Mouse (Mus musculus) kidney, adult 2 months (tissue): ENCODE results near the gene Mettl26. TPM values are rescaled to one million over a fixed set of nuclear protein-coding genes. Genes with fewer than 3 reads are reported as not detected.
"Not testable (repeated sequence)": the region's sequence is repeated elsewhere in the genome, so short reads cannot be mapped to it uniquely, and the experiment has no call there.

ENCODE experiments used
- DNase-seq: peaks from one replicate; pipeline ENCODE4 v3.0.0; 2021
- H3K27ac ChIP-seq: fragments of 200-500 bp; 2 replicates; pipeline ENCODE4 v1.5.1; 2012; ENCODE audit warnings: low read depth, low read length, control low read depth, inconsistent platforms; ENCODE audit not compliant: insufficient read depth
- H3K27me3 ChIP-seq: fragments of 200-500 bp; replicated peaks from 2 replicates; pipeline ENCODE4 v1.6.1; 2012; ENCODE audit warnings: mild to moderate bottlenecking, moderate library complexity, low read length, inconsistent platforms; ENCODE audit not compliant: control insufficient read depth, insufficient read depth
- H3K36me3 ChIP-seq: fragments of 200-500 bp; 2 replicates; pipeline ENCODE4 v1.6.1; 2012; ENCODE audit warnings: mild to moderate bottlenecking, moderate library complexity, low read length, inconsistent platforms; ENCODE audit not compliant: control insufficient read depth, insufficient read depth
- H3K4me1 ChIP-seq: fragments of 200-500 bp; 2 replicates; pipeline ENCODE4 v1.6.1; 2011; ENCODE audit warnings: low read length; ENCODE audit not compliant: control insufficient read depth, insufficient read depth
- H3K4me3 ChIP-seq: fragments of 200-500 bp; 2 replicates; pipeline ENCODE4 v1.5.1; 2011; ENCODE audit warnings: mild to moderate bottlenecking, low read depth, low read length, control low read depth; ENCODE audit not compliant: insufficient read depth
- CTCF ChIP-seq: fragments of 200-500 bp; conservative IDR thresholded peaks from 2 replicates; pipeline ENCODE4 v1.5.1; 2011; ENCODE audit warnings: low read depth, mild to moderate bottlenecking, control low read depth, low read length, moderate library complexity, mixed read lengths; ENCODE audit not compliant: insufficient read depth, insufficient read length
- POLR2A ChIP-seq: fragments of 200-500 bp; IDR thresholded peaks from one replicate; pipeline ENCODE4 v1.6.1; 2011; ENCODE audit warnings: low read depth, low read length, control low read depth
- WGBS: fragments of 180-500 bp; shearing (Covaris S2); methylation state at CpG from one replicate; pipeline ENCODE4 v1.1.7; 2018; 5-methylcytosine and 5-hydroxymethylcytosine counted together
- polyA plus RNA-seq: library from polyadenylated mRNA; depleted of rRNA; stranded (reverse); fragments of >200 nt; gene quantifications from 2 replicates; pipeline ENCODE4 v1.2.3, GENCODE M21; 2012

Gene Mettl26
- polyA plus RNA-seq, 1 experiment, result 509 TPM

DNA sequence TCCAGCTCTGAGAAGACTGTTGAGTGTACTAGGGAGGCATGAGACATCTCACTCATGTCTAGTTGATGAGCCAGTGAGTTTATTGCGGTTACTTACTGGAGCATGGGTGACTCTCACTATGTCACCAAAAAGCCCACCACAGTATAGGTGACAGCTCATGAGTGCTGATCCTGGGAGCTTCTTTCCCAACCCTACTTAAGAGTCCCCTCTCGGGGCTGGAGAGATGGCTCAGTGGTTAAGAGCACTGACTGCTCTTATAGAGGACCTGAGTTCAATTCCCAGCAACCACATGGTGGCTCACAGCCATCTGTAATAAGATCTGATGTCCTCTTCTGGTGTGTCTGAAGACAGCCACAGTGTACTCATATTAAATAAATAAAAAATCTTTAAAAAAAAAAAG, 4.9 kb upstream of the Mettl26 start:
- no peak for DNase-seq
- TF ChIP-seq POLR2A, result no peak
- TF ChIP-seq CTCF, result no peak
- Histone ChIP-seq H3K4me3 (no peak overlapping the region), H3K27me3 (no peaks in the 10 kb centered on the region), H3K27ac (no peak overlapping the region), H3K4me1 (peaks cover 21% of the 10 kb centered on the region; the same call in 1 of the 2 replicates), H3K36me3 (no peaks in the 10 kb centered on the region)
- 85% methylated on average over 2 of the region's 2 CpGs for WGBS

DNA sequence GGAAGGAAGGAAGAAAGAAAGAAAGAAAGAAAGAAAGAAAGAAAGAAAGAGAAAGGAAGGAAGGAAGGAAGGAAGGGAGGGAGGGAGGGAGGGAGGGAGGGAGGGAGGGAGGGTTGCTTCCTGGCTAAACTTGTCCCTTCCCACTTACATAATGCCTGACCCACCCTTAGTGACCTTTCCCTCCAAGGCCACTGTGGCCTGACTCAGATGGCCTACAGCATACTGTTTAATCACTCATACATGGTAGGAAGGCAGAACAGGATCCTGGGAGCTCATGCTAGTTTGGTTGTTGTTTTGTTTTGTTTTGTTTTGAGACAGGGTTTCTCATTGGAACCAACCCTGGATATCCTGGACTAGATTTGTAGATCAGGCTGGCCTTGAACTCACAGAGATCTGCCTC, 3.3 kb upstream of the Mettl26 start:
- peaks cover 29% of the 10 kb centered on the region; the same call in 1 of the 2 replicates for H3K4me1 ChIP-seq
- peak overlapping the region; percentile 91 for H3K27ac ChIP-seq
- not testable (repeated sequence) for H3K4me3 ChIP-seq, H3K27me3 ChIP-seq, H3K36me3 ChIP-seq
- DNase-seq, result peak; percentile 45

DNA sequence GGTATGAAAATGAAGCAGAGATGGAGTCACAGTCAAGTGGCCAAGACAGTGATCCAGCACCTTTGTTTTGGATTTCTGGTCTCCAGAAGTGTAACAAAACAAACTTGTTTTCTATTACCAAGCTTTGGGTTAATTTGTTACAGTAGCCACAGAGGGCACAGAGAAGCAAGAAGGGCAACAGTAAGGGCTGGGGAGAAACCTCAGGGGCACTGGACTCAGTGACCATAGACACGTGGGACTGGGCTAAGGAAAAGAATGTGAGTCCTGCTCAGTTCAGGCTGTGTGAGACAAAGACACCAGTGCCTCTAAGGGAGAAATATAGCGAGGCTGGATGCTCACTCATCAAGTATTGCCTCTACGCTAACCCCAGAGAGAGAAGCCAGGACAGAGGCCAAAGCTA, 2.2 kb upstream of the Mettl26 start:
- Histone ChIP-seq H3K4me1 (peaks cover 37% of the 10 kb centered on the region; the same call in 1 of the 2 replicates), H3K36me3 (no peaks in the 10 kb centered on the region), H3K27ac (peak overlapping the region; percentile 91), H3K4me3 (no peak overlapping the region), H3K27me3 (no peaks in the 10 kb centered on the region)
- peak; percentile 84 for DNase-seq
- WGBS, result 54% methylated on average over 3 of the region's 3 CpGs
- TF ChIP-seq POLR2A (no peak), CTCF (no peak)

DNA sequence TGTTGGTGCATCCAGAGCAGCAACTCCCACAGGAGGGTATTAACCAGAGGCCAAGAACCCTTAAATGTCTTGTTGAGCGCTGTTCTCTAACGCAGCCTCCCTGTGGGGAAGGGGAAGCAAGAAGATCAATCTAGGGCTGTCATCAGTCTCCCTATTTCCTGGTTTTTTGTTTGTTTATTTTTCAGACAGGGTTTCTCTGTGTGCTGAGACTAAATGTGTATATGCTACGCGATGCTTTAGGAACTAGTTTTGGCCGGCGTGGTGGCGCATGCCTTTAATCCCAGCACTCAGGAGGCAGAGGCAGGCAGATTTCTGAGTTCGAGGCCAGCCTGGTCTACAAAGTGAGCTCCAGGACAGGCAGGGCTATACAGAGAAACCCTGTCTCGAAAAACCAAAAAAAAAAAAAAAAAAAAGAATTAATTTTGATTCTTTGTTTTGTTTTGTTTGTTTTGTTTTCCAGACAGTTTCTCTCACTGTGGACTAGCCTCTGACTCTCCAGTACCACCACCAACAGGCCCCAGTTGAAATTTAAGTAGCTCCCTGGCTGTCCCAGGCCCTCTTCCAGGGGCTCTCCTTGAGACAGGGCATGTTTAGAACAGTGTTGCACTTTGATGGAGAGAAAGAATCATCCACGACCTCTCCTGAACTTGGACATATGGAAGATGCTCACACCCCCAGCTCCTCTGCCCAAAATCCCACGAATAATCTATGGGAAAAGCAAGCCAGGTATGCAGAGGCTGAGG, 1.3 kb upstream of the Mettl26 start:
- H3K36me3 ChIP-seq, result no peaks in the 10 kb centered on the region
- peak overlapping the region; percentile 91 for H3K27ac ChIP-seq
- no peak overlapping the region for H3K4me3 ChIP-seq
- peaks cover 38% of the 10 kb centered on the region; the same call in 1 of the 2 replicates for H3K4me1 ChIP-seq
- WGBS, result 77% methylated on average over 11 of the region's 11 CpGs
- DNase-seq, result no peak
- TF ChIP-seq POLR2A, result no peak
- no peak for TF ChIP-seq CTCF
- H3K27me3 ChIP-seq, result no peaks in the 10 kb centered on the region

DNA sequence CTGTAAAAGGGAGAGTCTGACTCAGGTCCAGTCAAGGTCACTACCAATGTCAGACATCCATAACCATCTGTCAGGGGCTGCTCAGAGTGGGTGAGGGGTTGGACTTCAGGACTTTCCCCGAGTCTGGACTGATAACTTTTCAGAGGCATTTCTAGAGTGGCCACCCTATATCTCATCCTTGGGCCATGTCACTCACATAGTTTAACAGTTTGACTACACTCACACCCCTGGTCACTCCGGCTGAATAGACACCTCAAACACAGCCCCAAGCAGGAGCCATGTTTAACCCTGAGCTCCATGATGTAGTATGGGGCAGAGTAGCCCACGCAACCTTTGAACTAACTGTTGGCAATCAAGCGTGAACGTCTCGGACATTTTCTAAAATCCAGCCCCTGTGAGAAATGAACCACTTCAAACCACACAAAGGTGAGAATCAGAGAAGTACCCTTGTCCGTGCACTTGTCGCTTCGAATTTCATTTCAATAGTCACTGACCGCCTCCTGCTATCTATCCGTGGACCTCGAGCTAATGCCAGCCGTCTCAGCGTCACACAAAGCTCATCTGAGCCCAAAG, 640 bp upstream of the Mettl26 start:
- H3K4me1 ChIP-seq, result peaks cover 36% of the 10 kb centered on the region; the same call in 1 of the 2 replicates
- 13% methylated on average over 14 of the region's 14 CpGs for WGBS

DNA sequence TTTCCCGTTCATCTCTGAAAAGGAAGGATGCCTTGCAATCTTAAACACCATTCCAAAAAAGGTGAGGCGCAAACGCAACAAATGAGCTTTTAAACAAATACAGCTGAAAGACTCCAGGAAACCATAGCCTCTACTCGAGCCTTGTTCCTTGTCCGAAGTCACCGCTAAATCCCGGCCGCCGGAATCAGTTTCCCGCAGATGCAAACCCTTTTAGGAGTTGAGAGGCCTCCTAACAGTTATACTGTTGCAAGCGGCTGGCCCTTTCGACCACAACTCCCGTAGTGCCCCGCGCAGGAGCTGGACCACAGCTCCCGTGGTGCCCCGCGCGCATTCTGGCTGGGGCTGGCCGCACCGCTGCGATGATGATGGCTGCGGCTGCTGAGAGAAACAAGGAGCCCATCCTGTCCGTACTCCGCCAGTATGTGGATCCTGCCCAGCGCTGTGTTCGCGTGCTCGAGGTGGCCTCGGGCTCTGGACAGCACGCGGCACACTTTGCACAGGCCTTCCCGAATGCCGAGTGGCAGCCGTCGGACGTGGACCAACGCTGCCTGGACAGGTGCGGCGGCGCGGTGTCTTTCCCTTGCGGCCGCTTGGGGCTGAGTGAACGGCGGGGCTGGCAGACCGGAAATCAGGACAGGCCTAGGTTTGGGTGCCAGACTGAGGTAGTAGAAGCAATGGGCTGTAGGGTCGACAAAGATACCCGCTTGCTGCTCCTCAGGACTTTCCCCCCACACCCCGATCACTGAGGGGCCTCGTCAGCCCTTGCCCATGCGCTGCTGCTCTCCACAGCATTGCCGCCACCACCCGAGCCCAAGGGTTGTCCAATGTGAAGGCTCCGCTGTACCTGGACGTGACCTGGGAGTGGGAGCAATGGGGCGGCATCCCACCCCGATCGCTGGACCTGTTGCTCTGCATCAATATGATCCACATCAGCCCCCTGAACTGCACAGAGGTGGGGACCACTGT, 580 bp downstream of the Mettl26 start:
- Histone ChIP-seq H3K4me1 (peaks cover 36% of the 10 kb centered on the region; the same call in 1 of the 2 replicates), H3K27ac (peak overlapping the region; percentile 91), H3K36me3 (no peaks in the 10 kb centered on the region), H3K4me3 (peak overlapping the region; percentile 99), H3K27me3 (no peaks in the 10 kb centered on the region)
- WGBS, result 1% methylated on average over 59 of the region's 59 CpGs
- peak; percentile 94 for DNase-seq
- TF ChIP-seq POLR2A (peak; percentile 82), CTCF (no peak)

More for the DNA sequence above, 640 bp upstream of the Mettl26 start:
- Histone ChIP-seq H3K27ac (peak overlapping the region; percentile 91), H3K27me3 (no peaks in the 10 kb centered on the region), H3K36me3 (no peaks in the 10 kb centered on the region), H3K4me3 (peak overlapping the region; percentile 99)
- no peak for TF ChIP-seq CTCF
- TF ChIP-seq POLR2A, result no peak
- peak; percentile 78 for DNase-seq
